Mouse (Mus musculus): Measurements from ENCODE around the gene Osbpl2. TPM values are rescaled to one million over a fixed set of nuclear protein-coding genes. Genes with fewer than 3 reads are reported as not detected.
"Not testable (repeated sequence)": the region's sequence is repeated elsewhere in the genome, so short reads cannot be mapped to it uniquely, and the experiment has no call there.

Gene Osbpl2
- polyA plus RNA-seq, 1 experiment = 34.5 TPM

- TF ChIP-seq CTCF (IDR thresholded peaks at IDR 0.05; ENCODE audit: insufficient read depth, low read length) (no peak), POLR2A (IDR thresholded peaks at IDR 0.05; ENCODE audit: borderline replicate concordance, extremely low read depth, low read depth, low read length) (peak; percentile 76)
- DNase-seq = no peak
- H3K4me3 ChIP-seq (replicated peaks; ENCODE audit: extremely low read depth, low read depth, low read length) = peak overlapping the region; percentile 88
- under 1% methylated on average over 67 of the region's 80 CpGs for WGBS
- peaks cover 21% of the 10 kb centered on the region for H3K4me1 ChIP-seq (ENCODE audit: control insufficient read depth, insufficient read depth, low read length)
These were observed 52.5 kb downstream of the Osbpl2 start for GRCm38 (mm10) chr2:180171522-180172070.

- no peak for TF ChIP-seq POLR2A (IDR thresholded peaks at IDR 0.05; ENCODE audit: borderline replicate concordance, extremely low read depth, low read depth, low read length)
- no peak for TF ChIP-seq CTCF (IDR thresholded peaks at IDR 0.05; ENCODE audit: insufficient read depth, low read length)
- peak overlapping the region; percentile 71 for H3K4me3 ChIP-seq (replicated peaks; ENCODE audit: extremely low read depth, low read depth, low read length)
- no peak for DNase-seq
- peaks cover 21% of the 10 kb centered on the region for H3K4me1 ChIP-seq (ENCODE audit: control insufficient read depth, insufficient read depth, low read length)
- 2% methylated on average over 9 of the region's 9 CpGs for WGBS
These were observed 53.0 kb downstream of the Osbpl2 start for GRCm38 (mm10) chr2:180172152-180172551.

DNA sequence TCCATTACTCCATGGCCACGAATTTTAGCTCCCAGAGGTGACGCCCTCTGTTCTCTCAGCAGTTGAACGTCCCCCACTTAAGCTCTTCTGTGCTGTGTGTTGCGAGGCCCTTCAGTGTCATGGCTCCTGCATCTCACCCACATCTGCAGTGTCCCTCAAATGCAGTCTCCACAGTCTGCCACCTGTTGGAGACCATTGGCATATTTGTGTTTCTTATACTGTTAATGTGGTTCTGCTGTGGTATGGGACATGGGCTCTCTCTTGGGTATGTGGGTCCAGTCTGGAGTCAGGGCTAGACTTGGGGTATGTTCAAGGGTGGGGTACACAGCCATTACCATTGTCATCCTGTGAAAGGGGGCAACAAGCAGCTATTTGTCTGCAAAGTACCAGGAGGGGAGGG is 54.1 kb downstream of the Osbpl2 start:
- no peak for TF ChIP-seq CTCF (IDR thresholded peaks at IDR 0.05; ENCODE audit: insufficient read depth, low read length)
- no peak for TF ChIP-seq POLR2A (IDR thresholded peaks at IDR 0.05; ENCODE audit: borderline replicate concordance, extremely low read depth, low read depth, low read length)
- WGBS = 65% methylated on average over 4 of the region's 4 CpGs
- Histone ChIP-seq H3K4me3 (replicated peaks; ENCODE audit: extremely low read depth, low read depth, low read length) (no peak overlapping the region), H3K4me1 (ENCODE audit: control insufficient read depth, insufficient read depth, low read length) (peaks cover 21% of the 10 kb centered on the region)
- DNase-seq = no peak

GRCm38 (mm10) chr2:180173711-180174110 is 54.6 kb downstream of the Osbpl2 start:
- WGBS = 59% methylated on average over 8 of the region's 8 CpGs

GRCm38 (mm10) chr2:180174121-180174520 is 55.0 kb downstream of the Osbpl2 start:
- 78% methylated on average over 5 of the region's 5 CpGs for WGBS

More at GRCm38 (mm10) chr2:180173711-180174110, 54.6 kb downstream of the Osbpl2 start:
- H3K4me1 ChIP-seq (ENCODE audit: control insufficient read depth, insufficient read depth, low read length) = peaks cover 21% of the 10 kb centered on the region
- not testable (repeated sequence) for H3K4me3 ChIP-seq (replicated peaks; ENCODE audit: extremely low read depth, low read depth, low read length); DNase-seq

DNA sequence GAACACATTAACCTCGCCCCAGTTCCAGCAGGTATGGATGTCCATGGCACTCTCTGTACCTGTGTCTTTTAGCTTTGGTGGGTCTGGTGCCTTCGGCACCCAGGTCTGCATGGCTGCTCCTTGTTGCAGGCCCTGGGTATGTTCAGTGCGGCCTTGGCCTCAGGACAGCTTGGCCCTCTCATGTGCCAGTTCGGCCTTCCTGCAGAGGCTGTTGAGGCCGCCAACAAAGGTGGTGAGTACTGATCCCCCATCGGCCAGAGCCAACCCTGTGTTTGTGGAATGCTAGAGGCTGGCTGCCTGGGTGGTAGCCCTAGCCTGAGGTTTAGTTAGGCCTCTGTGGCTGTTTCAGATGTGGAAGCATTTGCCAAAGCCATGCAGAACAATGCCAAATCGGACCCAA is 56.6 kb downstream of the Osbpl2 start:
- no peak for TF ChIP-seq POLR2A (IDR thresholded peaks at IDR 0.05; ENCODE audit: borderline replicate concordance, extremely low read depth, low read depth, low read length)
- TF ChIP-seq CTCF (IDR thresholded peaks at IDR 0.05; ENCODE audit: insufficient read depth, low read length) = no peak
- Histone ChIP-seq H3K4me3 (replicated peaks; ENCODE audit: extremely low read depth, low read depth, low read length) (no peak overlapping the region), H3K4me1 (ENCODE audit: control insufficient read depth, insufficient read depth, low read length) (peaks cover 21% of the 10 kb centered on the region)
- 88% methylated on average over 7 of the region's 7 CpGs for WGBS
- DNase-seq = no peak

More at GRCm38 (mm10) chr2:180174121-180174520, 55.0 kb downstream of the Osbpl2 start:
- TF ChIP-seq POLR2A (IDR thresholded peaks at IDR 0.05; ENCODE audit: borderline replicate concordance, extremely low read depth, low read depth, low read length) (no peak), CTCF (IDR thresholded peaks at IDR 0.05; ENCODE audit: insufficient read depth, low read length) (no peak)
- H3K4me3 ChIP-seq (replicated peaks; ENCODE audit: extremely low read depth, low read depth, low read length) = no peak overlapping the region
- DNase-seq = no peak
- peaks cover 21% of the 10 kb centered on the region for H3K4me1 ChIP-seq (ENCODE audit: control insufficient read depth, insufficient read depth, low read length)

GRCm38 (mm10) chr2:180181542-180181941 is 62.4 kb downstream of the Osbpl2 start:
- TF ChIP-seq POLR2A (IDR thresholded peaks at IDR 0.05; ENCODE audit: borderline replicate concordance, extremely low read depth, low read depth, low read length) (no peak), CTCF (IDR thresholded peaks at IDR 0.05; ENCODE audit: insufficient read depth, low read length) (no peak)
- no peaks in the 10 kb centered on the region for H3K4me1 ChIP-seq (ENCODE audit: control insufficient read depth, insufficient read depth, low read length)
- DNase-seq = no peak
- 78% methylated on average over 9 of the region's 9 CpGs for WGBS
- H3K4me3 ChIP-seq (replicated peaks; ENCODE audit: extremely low read depth, low read depth, low read length) = no peak overlapping the region

- TF ChIP-seq CTCF (IDR thresholded peaks at IDR 0.05; ENCODE audit: insufficient read depth, low read length) (no peak), POLR2A (IDR thresholded peaks at IDR 0.05; ENCODE audit: borderline replicate concordance, extremely low read depth, low read depth, low read length) (no peak)
- no peak for DNase-seq
- WGBS = 81% methylated on average over 24 of the region's 24 CpGs
- H3K4me1 ChIP-seq (ENCODE audit: control insufficient read depth, insufficient read depth, low read length) = no peaks in the 10 kb centered on the region
- H3K4me3 ChIP-seq (replicated peaks; ENCODE audit: extremely low read depth, low read depth, low read length) = no peak overlapping the region
These were observed 65.1 kb downstream of the Osbpl2 start for GRCm38 (mm10) chr2:180184011-180184751.

DNA sequence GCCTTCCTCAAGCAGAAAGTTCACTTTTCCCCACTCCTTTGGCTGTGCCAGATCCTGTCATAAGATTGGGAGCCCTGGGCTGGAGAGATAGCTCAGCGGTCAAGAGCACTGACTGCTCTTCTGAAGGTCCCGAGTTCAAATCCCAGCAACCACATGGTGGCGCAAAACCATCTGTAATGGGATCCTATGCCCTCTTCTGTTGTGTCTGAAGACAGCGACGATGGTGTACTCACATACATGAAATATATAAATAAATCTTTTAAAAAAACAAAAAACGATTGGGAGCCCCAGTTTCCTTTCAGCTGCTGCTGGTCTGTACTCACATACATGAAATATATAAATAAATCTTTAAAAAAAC is 65.6 kb downstream of the Osbpl2 start:
- Histone ChIP-seq H3K4me1 (ENCODE audit: control insufficient read depth, insufficient read depth, low read length) (no peaks in the 10 kb centered on the region), H3K4me3 (replicated peaks; ENCODE audit: extremely low read depth, low read depth, low read length) (no peak overlapping the region)
- no peak for TF ChIP-seq POLR2A (IDR thresholded peaks at IDR 0.05; ENCODE audit: borderline replicate concordance, extremely low read depth, low read depth, low read length)
- WGBS = 69% methylated on average over 6 of the region's 6 CpGs
- no peak for DNase-seq

DNA sequence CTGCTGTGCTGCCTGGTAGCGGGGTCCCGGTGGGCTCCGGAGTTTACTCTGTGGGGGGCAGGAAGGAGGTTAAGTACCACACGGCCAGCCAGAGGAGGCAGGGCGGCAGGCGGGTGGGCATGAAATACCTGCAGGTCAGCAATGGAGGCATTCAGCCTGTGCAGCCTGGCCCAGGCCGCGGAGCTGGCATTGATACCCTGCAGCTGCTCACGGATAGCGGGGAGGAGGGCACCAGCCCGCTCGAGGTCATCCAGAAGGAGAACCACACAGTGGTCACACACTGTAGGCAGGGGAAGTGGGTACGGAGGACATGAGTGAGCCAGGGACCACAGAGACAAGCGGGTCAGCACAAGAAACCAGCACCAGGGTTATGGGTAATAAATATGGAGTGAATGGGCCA is 66.6 kb downstream of the Osbpl2 start:
- Histone ChIP-seq H3K4me1 (ENCODE audit: control insufficient read depth, insufficient read depth, low read length) (no peaks in the 10 kb centered on the region), H3K4me3 (replicated peaks; ENCODE audit: extremely low read depth, low read depth, low read length) (no peak overlapping the region)
- TF ChIP-seq CTCF (IDR thresholded peaks at IDR 0.05; ENCODE audit: insufficient read depth, low read length) (no peak), POLR2A (IDR thresholded peaks at IDR 0.05; ENCODE audit: borderline replicate concordance, extremely low read depth, low read depth, low read length) (no peak)
- DNase-seq = no peak
- WGBS = 91% methylated on average over 14 of the region's 14 CpGs
